Mouse (Mus musculus) ES-CJ7 (cell line): ENCODE data around the gene Adamts3.

ENCODE experiments used
- DNase-seq: peaks from one replicate; pipeline ENCODE4 v3.0.0; 2011; ENCODE audit warnings: low read depth, low spot score

Adamts3 gene

GRCm38 (mm10) chr5:89711116-89711859 lies 171.8 kb downstream of the Adamts3 start:
- DNase-seq = no peak

- DNase-seq = no peak
Measured at GRCm38 (mm10) chr5:89709459-89709858, 173.7 kb downstream of the Adamts3 start.

- no peak for DNase-seq
Measured at GRCm38 (mm10) chr5:89704264-89704663, 178.9 kb downstream of the Adamts3 start.

GRCm38 (mm10) chr5:89701241-89702007 lies 181.7 kb downstream of the Adamts3 start:
- no peak for DNase-seq

- DNase-seq = no peak
Measured at GRCm38 (mm10) chr5:89687826-89688225, 195.3 kb downstream of the Adamts3 start.

- peak; percentile 36 for DNase-seq
Measured at GRCm38 (mm10) chr5:89679871-89680536, 203.1 kb downstream of the Adamts3 start.

GRCm38 (mm10) chr5:89678148-89678547 lies 205.0 kb downstream of the Adamts3 start:
- DNase-seq = no peak

GRCm38 (mm10) chr5:89674066-89674848 lies 208.9 kb downstream of the Adamts3 start:
- DNase-seq = peak; percentile 45

GRCm38 (mm10) chr5:89672950-89673349 lies 210.2 kb downstream of the Adamts3 start:
- no peak for DNase-seq

- DNase-seq = no peak
Measured at GRCm38 (mm10) chr5:89654327-89654726, 228.8 kb downstream of the Adamts3 start.

- no peak for DNase-seq
Measured at GRCm38 (mm10) chr5:89653862-89654261, 229.3 kb downstream of the Adamts3 start.

- DNase-seq = no peak
Measured at GRCm38 (mm10) chr5:89646940-89647339, 236.2 kb downstream of the Adamts3 start.

- no peak for DNase-seq
Measured at GRCm38 (mm10) chr5:89635434-89635833, 247.7 kb downstream of the Adamts3 start.

- no peak for DNase-seq
Measured at GRCm38 (mm10) chr5:89631599-89631998, 251.5 kb downstream of the Adamts3 start.
